Mouse (Mus musculus): ENCODE data around the gene Pnldc1. TPM values are rescaled to one million over a fixed set of nuclear protein-coding genes. Genes with fewer than 3 reads are reported as not detected.
"Not testable (repeated sequence)": the region's sequence is repeated elsewhere in the genome, so short reads cannot be mapped to it uniquely, and the experiment has no call there.

Gene Pnldc1
- polyA plus RNA-seq (2012; rRNA removed), result 13.9 and 17.1 TPM in 2 replicates

- Histone ChIP-seq H3K4me1 (ENCODE audit: control insufficient read depth, insufficient read depth, low read length) (no peaks in the 10 kb centered on the region; the same call in 1 of the 2 replicates), H3K27me3 (ENCODE audit: control insufficient read depth, insufficient read depth, low read length) (no peaks in the 10 kb centered on the region), H3K27ac (ENCODE audit: control insufficient read depth, insufficient read depth, low read depth, low read length) (no peak within 1 kb of the TSS; the same call in 1 of the 2 replicates), H3K36me3 (ENCODE audit: control insufficient read depth, insufficient read depth, low read length) (no peaks in the 10 kb centered on the region; the same call in 1 of the 2 replicates), H3K4me3 (ENCODE audit: control insufficient read depth, low read depth, low read length) (peak within 1 kb of the TSS; percentile 83)
- no peak for TF ChIP-seq CTCF (IDR thresholded peaks at IDR 0.05; ENCODE audit: control insufficient read depth, insufficient read depth, insufficient replicate concordance, low read depth, low read length)
- TF ChIP-seq POLR2A (IDR thresholded peaks at IDR 0.05; ENCODE audit: control insufficient read depth, low read depth, low read length), result peak; percentile 29; the same call in 1 of the 2 replicates
Observed at GRCm38 (mm10) chr17:12909361-12910280, at the start of gene Pnldc1. TSS of gene Pnldc1 (minus strand) at chr17:12910230.

DNA sequence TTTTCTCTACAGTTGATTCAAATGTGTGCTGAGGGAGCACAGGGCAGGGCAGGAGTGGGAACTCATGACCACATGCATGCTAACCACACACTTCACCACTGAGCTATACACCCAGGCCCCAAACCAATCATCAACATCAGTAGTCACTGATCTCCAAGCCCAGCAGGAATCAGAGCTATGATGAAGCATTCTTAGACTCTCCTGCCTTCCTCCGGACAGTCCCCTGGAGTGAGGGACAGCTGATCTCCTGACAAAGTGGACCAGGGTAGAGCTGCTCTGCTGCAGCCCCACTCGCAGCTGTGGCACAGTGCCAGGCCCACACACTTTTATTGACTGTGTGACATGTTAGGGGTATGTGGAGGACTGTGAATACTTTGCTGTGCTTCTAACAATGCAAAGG lies 49.3 kb upstream of the Pnldc1 start:
- H3K36me3 ChIP-seq (ENCODE audit: control insufficient read depth, insufficient read depth, low read length); H3K27me3 ChIP-seq (ENCODE audit: control insufficient read depth, insufficient read depth, low read length); H3K4me3 ChIP-seq (ENCODE audit: control insufficient read depth, low read depth, low read length); H3K4me1 ChIP-seq (ENCODE audit: control insufficient read depth, insufficient read depth, low read length); H3K27ac ChIP-seq (ENCODE audit: control insufficient read depth, insufficient read depth, low read depth, low read length): not testable (repeated sequence)

- no peaks in the 10 kb centered on the region for H3K27me3 ChIP-seq (ENCODE audit: control insufficient read depth, insufficient read depth, low read length)
- TF ChIP-seq POLR2A (IDR thresholded peaks at IDR 0.05; ENCODE audit: control insufficient read depth, low read depth, low read length), result no peak
- no peak for TF ChIP-seq CTCF (IDR thresholded peaks at IDR 0.05; ENCODE audit: control insufficient read depth, insufficient read depth, insufficient replicate concordance, low read depth, low read length)
- H3K36me3 ChIP-seq (ENCODE audit: control insufficient read depth, insufficient read depth, low read length), result no peaks in the 10 kb centered on the region; the same call in 1 of the 2 replicates
- no peak overlapping the region for H3K27ac ChIP-seq (ENCODE audit: control insufficient read depth, insufficient read depth, low read depth, low read length)
- no peak overlapping the region for H3K4me3 ChIP-seq (ENCODE audit: control insufficient read depth, low read depth, low read length)
- peaks cover 3% of the 10 kb centered on the region for H3K4me1 ChIP-seq (ENCODE audit: control insufficient read depth, insufficient read depth, low read length)
Observed at GRCm38 (mm10) chr17:12956664-12957063, 46.6 kb upstream of the Pnldc1 start.

DNA sequence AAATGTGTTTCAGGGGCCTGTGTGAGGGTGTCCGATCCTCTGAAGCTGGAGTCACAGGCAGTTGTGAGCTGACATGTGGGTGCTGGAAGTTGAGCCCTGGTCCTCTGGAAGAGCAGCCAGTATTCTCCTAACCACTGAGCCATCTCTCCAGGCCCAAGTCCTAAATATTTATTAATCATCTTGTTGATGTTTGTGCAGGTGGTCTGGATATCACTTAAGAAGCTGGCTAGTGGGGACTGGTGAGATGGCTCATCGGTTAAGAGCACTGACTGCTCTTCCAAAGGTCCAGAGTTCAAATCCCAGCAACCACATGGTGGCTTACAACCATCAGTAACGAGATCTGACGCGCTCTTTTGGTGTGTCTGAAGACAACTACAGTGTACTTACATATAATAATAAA lies 39.6 kb upstream of the Pnldc1 start:
- no peak overlapping the region for H3K27ac ChIP-seq (ENCODE audit: control insufficient read depth, insufficient read depth, low read depth, low read length)
- no peak overlapping the region for H3K4me3 ChIP-seq (ENCODE audit: control insufficient read depth, low read depth, low read length)
- no peak for TF ChIP-seq POLR2A (IDR thresholded peaks at IDR 0.05; ENCODE audit: control insufficient read depth, low read depth, low read length)
- TF ChIP-seq CTCF (IDR thresholded peaks at IDR 0.05; ENCODE audit: control insufficient read depth, insufficient read depth, insufficient replicate concordance, low read depth, low read length), result no peak
- H3K36me3 ChIP-seq (ENCODE audit: control insufficient read depth, insufficient read depth, low read length), result no peaks in the 10 kb centered on the region
- H3K4me1 ChIP-seq (ENCODE audit: control insufficient read depth, insufficient read depth, low read length), result no peaks in the 10 kb centered on the region
- H3K27me3 ChIP-seq (ENCODE audit: control insufficient read depth, insufficient read depth, low read length), result no peaks in the 10 kb centered on the region

DNA sequence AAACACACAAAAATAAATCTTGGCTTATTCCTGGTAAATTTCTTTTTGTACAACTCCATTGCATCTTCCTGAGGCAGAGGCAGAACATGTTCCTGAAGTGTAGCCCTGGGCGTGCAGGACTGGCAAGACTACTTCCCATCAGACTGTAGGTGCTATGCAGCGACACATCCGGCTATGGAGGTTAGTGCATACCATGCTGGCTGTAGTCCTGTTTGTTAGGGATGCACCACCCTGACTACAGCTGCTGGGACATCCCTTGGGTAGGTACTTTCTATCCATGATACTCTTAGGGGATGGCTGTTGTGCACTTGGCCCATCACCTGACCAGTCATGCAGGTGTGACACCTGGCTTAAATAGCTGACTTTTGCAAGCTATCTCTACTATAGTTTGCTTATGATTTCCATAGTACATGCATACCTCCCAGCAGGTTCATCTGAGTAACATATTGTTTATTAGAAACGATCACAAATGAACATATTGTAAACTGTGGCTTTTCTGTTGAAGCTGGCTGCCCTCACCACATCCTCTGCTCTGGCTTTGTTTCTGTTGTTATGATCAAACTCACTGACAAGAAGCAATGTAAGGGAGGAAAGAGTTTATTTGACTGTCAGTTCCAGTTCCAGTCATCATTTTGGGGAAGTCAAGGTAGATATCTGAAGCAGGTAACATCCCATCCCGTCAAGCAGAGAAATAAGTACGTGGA lies 32.6 kb upstream of the Pnldc1 start:
- H3K4me1 ChIP-seq (ENCODE audit: control insufficient read depth, insufficient read depth, low read length), result peaks cover 14% of the 10 kb centered on the region
- H3K27ac ChIP-seq (ENCODE audit: control insufficient read depth, insufficient read depth, low read depth, low read length), result peak overlapping the region; percentile 80
- H3K36me3 ChIP-seq (ENCODE audit: control insufficient read depth, insufficient read depth, low read length), result no peaks in the 10 kb centered on the region
- no peaks in the 10 kb centered on the region; the same call in 1 of the 2 replicates for H3K27me3 ChIP-seq (ENCODE audit: control insufficient read depth, insufficient read depth, low read length)
- no peak overlapping the region for H3K4me3 ChIP-seq (ENCODE audit: control insufficient read depth, low read depth, low read length)
- TF ChIP-seq POLR2A (IDR thresholded peaks at IDR 0.05; ENCODE audit: control insufficient read depth, low read depth, low read length) (no peak), CTCF (IDR thresholded peaks at IDR 0.05; ENCODE audit: control insufficient read depth, insufficient read depth, insufficient replicate concordance, low read depth, low read length) (no peak)

GRCm38 (mm10) chr17:12941543-12942260 lies 31.7 kb upstream of the Pnldc1 start:
- Histone ChIP-seq H3K27ac (ENCODE audit: control insufficient read depth, insufficient read depth, low read depth, low read length) (peak overlapping the region; percentile 80), H3K4me1 (ENCODE audit: control insufficient read depth, insufficient read depth, low read length) (peaks cover 14% of the 10 kb centered on the region), H3K4me3 (ENCODE audit: control insufficient read depth, low read depth, low read length) (no peak overlapping the region), H3K36me3 (ENCODE audit: control insufficient read depth, insufficient read depth, low read length) (no peaks in the 10 kb centered on the region), H3K27me3 (ENCODE audit: control insufficient read depth, insufficient read depth, low read length) (no peaks in the 10 kb centered on the region; the same call in 1 of the 2 replicates)
- TF ChIP-seq CTCF (IDR thresholded peaks at IDR 0.05; ENCODE audit: control insufficient read depth, insufficient read depth, insufficient replicate concordance, low read depth, low read length) (no peak), POLR2A (IDR thresholded peaks at IDR 0.05; ENCODE audit: control insufficient read depth, low read depth, low read length) (no peak)
